Mouse (Mus musculus): ENCODE results near the gene Hoxd8. TPM values are rescaled to one million over a fixed set of nuclear protein-coding genes. Genes with fewer than 3 reads are reported as not detected.

Hoxd8 gene
- total RNA-seq, 2 experiments from 2014 or later, result not detected

- ATAC-seq (ENCODE audit: poor library complexity, severe bottlenecking), result no peak
These were observed 27.5 kb downstream of the Hoxd8 start for GRCm38 (mm10) chr2:74731799-74732512.

- ATAC-seq (ENCODE audit: poor library complexity, severe bottlenecking), result no peak
These were observed 28.3 kb downstream of the Hoxd8 start for GRCm38 (mm10) chr2:74732513-74733316.

- no peak for ATAC-seq (ENCODE audit: poor library complexity, severe bottlenecking)
These were observed 28.9 kb downstream of the Hoxd8 start for GRCm38 (mm10) chr2:74733317-74733661.

GRCm38 (mm10) chr2:74733765-74734164 lies 29.4 kb downstream of the Hoxd8 start:
- ATAC-seq (ENCODE audit: poor library complexity, severe bottlenecking), result no peak

- no peak for ATAC-seq (ENCODE audit: poor library complexity, severe bottlenecking)
These were observed 30.0 kb downstream of the Hoxd8 start for GRCm38 (mm10) chr2:74734451-74734850.

GRCm38 (mm10) chr2:74734996-74735811 lies 30.8 kb downstream of the Hoxd8 start:
- ATAC-seq (ENCODE audit: poor library complexity, severe bottlenecking), result no peak

GRCm38 (mm10) chr2:74735851-74736687 lies 31.7 kb downstream of the Hoxd8 start:
- ATAC-seq (ENCODE audit: poor library complexity, severe bottlenecking), result no peak

GRCm38 (mm10) chr2:74736688-74737577 lies 32.5 kb downstream of the Hoxd8 start:
- no peak for ATAC-seq (ENCODE audit: poor library complexity, severe bottlenecking)

GRCm38 (mm10) chr2:74737578-74738070 lies 33.2 kb downstream of the Hoxd8 start:
- ATAC-seq (ENCODE audit: poor library complexity, severe bottlenecking), result no peak

- ATAC-seq (ENCODE audit: poor library complexity, severe bottlenecking), result no peak
These were observed 34.4 kb downstream of the Hoxd8 start for GRCm38 (mm10) chr2:74738623-74739475.

- no peak for ATAC-seq (ENCODE audit: poor library complexity, severe bottlenecking)
These were observed 35.0 kb downstream of the Hoxd8 start for GRCm38 (mm10) chr2:74739476-74739800.

- ATAC-seq (ENCODE audit: poor library complexity, severe bottlenecking), result no peak
These were observed 35.5 kb downstream of the Hoxd8 start for GRCm38 (mm10) chr2:74739869-74740268.

- no peak for ATAC-seq (ENCODE audit: poor library complexity, severe bottlenecking)
These were observed 36.1 kb downstream of the Hoxd8 start for GRCm38 (mm10) chr2:74740311-74741091.

- no peak for ATAC-seq (ENCODE audit: poor library complexity, severe bottlenecking)
These were observed 37.0 kb downstream of the Hoxd8 start for GRCm38 (mm10) chr2:74741252-74741978.

- ATAC-seq (ENCODE audit: poor library complexity, severe bottlenecking), result no peak
These were observed 37.5 kb downstream of the Hoxd8 start for GRCm38 (mm10) chr2:74741979-74742277.

GRCm38 (mm10) chr2:74745540-74746297 lies 41.3 kb downstream of the Hoxd8 start:
- ATAC-seq (ENCODE audit: poor library complexity, severe bottlenecking), result no peak
